Mouse (Mus musculus): ENCODE data around the gene Ttll11.

Gene Ttll11

GRCm38 (mm10) chr2:35852164-35852509 is 127.6 kb downstream of the Ttll11 start:
- DNase-seq (ENCODE audit: low spot score in 2 of 2): no peak

GRCm38 (mm10) chr2:35851420-35852163 is 128.1 kb downstream of the Ttll11 start:
- DNase-seq (ENCODE audit: low spot score in 2 of 2): no peak

- DNase-seq (ENCODE audit: low spot score in 2 of 2): no peak
Observed at GRCm38 (mm10) chr2:35849632-35850230, 130.0 kb downstream of the Ttll11 start.

- peak in 1 of 2 experiments; percentile 14 for DNase-seq (ENCODE audit: low spot score in 2 of 2)
Observed at GRCm38 (mm10) chr2:35845611-35846504, 133.9 kb downstream of the Ttll11 start.

- DNase-seq (ENCODE audit: low spot score in 2 of 2): no peak
Observed at GRCm38 (mm10) chr2:35843896-35844690, 135.6 kb downstream of the Ttll11 start.

- no peak for DNase-seq (ENCODE audit: low spot score in 2 of 2)
Observed at GRCm38 (mm10) chr2:35842780-35843474, 136.8 kb downstream of the Ttll11 start.

GRCm38 (mm10) chr2:35841841-35842420 is 137.8 kb downstream of the Ttll11 start:
- no peak for DNase-seq (ENCODE audit: low spot score in 2 of 2)

GRCm38 (mm10) chr2:35840956-35841816 is 138.5 kb downstream of the Ttll11 start:
- DNase-seq (ENCODE audit: low spot score in 2 of 2): peak; percentile 39 to 56

GRCm38 (mm10) chr2:35838751-35839479 is 140.8 kb downstream of the Ttll11 start:
- no peak for DNase-seq (ENCODE audit: low spot score in 2 of 2)

- DNase-seq (ENCODE audit: low spot score in 2 of 2): no peak
Observed at GRCm38 (mm10) chr2:35834198-35834913, 145.4 kb downstream of the Ttll11 start.

- no peak for DNase-seq (ENCODE audit: low spot score in 2 of 2)
Observed at GRCm38 (mm10) chr2:35833546-35833945, 146.2 kb downstream of the Ttll11 start.

- DNase-seq (ENCODE audit: low spot score in 2 of 2): peak; percentile 22 to 30
Observed at GRCm38 (mm10) chr2:35832742-35833425, 146.8 kb downstream of the Ttll11 start.

GRCm38 (mm10) chr2:35831904-35832581 is 147.7 kb downstream of the Ttll11 start:
- DNase-seq (ENCODE audit: low spot score in 2 of 2): no peak

- DNase-seq (ENCODE audit: low spot score in 2 of 2): no peak
Observed at GRCm38 (mm10) chr2:35830966-35831903, 148.5 kb downstream of the Ttll11 start.

GRCm38 (mm10) chr2:35829136-35829535 is 150.6 kb downstream of the Ttll11 start:
- DNase-seq (ENCODE audit: low spot score in 2 of 2): no peak

- no peak for DNase-seq (ENCODE audit: low spot score in 2 of 2)
Observed at GRCm38 (mm10) chr2:35827886-35828285, 151.8 kb downstream of the Ttll11 start.
